Mouse (Mus musculus) gastrocnemius, adult 2 months (tissue): ENCODE measurements around the gene Panx1. TPM values are rescaled to one million over a fixed set of nuclear protein-coding genes. Genes with fewer than 3 reads are reported as not detected.

ENCODE experiments used
- DNase-seq: peaks from one replicate; pipeline ENCODE4 v3.0.0; 2022
- H3K27ac ChIP-seq: fragments of 200-600 bp; 2 replicates; pipeline ENCODE4 v1.8.1; 2022; ENCODE audit warnings: mild to moderate bottlenecking
- H3K4me3 ChIP-seq: fragments of 200-600 bp; 2 replicates; pipeline ENCODE4 v1.8.1; 2022; ENCODE audit warnings: mild to moderate bottlenecking, moderate library complexity
- CTCF ChIP-seq: fragments of 200-600 bp; IDR thresholded peaks from 2 replicates; pipeline ENCODE4 v1.8.1; 2022; ENCODE audit warnings: antibody characterized with exemption, mild to moderate bottlenecking, moderate library complexity
- intact Hi-C: fragments of 180-260 bp; cut with DNase I; formaldehyde crosslinking; loops from one replicate; pipeline ENCODE4 v1.15.1; 2025
- total RNA-seq, 2 experiments: library from RNA; stranded (reverse); gene quantifications; 2 replicates each; pipeline ENCODE4 v1.2.3; 2021

The Panx1 gene
- total RNA-seq, 2 experiments from 2014 or later = 21.2 to 31.0 TPM

DNA sequence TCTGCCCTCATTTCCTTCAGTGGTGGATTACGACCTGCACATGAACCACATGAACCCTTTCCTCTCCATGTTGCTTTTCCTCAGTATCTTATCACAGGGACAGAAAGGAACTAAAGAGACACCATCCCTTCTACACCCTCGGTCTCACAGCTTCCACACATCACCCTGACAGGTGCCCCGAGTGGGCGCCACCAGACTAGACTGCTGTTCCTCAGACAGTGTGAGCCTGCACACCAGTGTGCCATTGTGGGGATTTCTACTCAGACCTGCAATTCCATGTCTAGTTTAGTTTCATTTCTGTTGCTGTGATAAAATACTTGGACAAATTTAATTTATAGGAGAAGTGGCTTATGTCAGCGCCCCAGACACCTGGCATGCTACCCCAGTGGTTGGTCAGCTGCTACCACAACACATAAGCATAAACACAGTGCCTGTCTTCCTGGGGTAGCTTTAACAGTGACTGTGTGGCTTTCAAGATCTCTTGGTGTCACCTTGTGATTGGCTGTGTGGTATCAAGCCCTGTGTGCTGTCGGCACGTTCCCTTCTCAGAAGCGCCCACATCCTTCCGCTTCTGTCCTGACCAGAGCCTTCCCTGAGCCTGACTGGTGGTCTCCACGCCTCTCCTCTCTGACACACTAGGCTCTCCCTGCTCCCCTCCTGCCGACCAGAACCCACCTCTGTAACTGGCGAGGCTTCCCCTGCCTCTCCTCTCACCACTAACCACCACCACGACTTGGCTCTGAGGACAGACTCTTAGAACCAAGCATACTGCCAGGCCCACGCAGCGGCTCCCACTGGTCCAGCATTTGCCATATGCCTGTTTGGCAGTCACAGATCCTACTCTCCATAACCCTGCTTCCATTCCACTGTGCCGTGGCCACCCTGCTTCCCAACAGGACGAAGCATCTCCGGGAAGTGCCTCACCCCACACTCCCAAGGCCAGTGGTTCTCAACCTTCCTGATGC lies 27.2 kb downstream of the Panx1 start:
- no peak for DNase-seq
- intact Hi-C loops = loop anchor here (2.0 to 10.0 kb wide), 3 partner anchors 151 to 246 kb away; partner anchors contain the start of gene 1700012B09Rik
- H3K27ac ChIP-seq = no peak overlapping the region
- H3K4me3 ChIP-seq = no peak overlapping the region
- no peak for TF ChIP-seq CTCF

DNA sequence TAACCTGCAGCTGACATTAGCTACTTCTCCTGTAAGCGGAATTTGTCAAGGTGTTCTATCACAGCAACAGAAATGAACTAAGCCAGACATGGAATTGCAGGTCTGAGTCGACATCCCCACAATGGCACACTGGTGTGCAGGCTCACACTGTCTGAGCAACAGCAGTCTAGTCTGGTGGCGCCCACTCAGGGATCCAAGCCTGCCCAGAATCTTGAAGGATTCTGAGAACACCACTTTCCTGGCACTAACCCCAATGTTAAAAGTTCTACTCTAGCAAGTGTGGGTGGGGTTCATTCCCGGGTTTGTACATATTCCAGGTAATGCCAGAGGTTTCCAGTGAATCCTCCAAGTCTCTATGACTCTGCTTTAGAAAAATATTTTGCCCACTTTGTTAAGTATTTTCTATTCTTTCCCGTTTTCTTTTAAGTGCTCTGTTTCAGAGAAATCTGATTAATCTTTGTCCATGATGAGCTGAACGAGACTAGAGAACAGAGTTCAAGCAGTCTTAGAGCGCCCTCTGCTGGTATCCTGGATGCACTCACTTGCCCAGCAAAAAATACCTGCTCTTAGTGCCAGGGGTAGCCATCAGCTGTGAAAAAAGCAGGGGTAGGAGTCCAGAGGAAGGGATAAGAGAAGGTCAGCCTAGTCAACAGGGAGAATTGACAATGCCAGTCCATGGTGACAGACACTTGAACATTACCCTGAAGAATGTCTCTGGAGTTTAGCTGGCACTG lies 29.9 kb downstream of the Panx1 start:
- TF ChIP-seq CTCF = peak; percentile 94
- Histone ChIP-seq H3K4me3 (no peak overlapping the region), H3K27ac (no peak overlapping the region)
- DNase-seq = peak; percentile 69
- intact Hi-C loops = loop anchor here (5.0 to 10.0 kb wide), 2 partner anchors 191 to 243 kb away; partner anchors contain the start of gene 1700012B09Rik

DNA sequence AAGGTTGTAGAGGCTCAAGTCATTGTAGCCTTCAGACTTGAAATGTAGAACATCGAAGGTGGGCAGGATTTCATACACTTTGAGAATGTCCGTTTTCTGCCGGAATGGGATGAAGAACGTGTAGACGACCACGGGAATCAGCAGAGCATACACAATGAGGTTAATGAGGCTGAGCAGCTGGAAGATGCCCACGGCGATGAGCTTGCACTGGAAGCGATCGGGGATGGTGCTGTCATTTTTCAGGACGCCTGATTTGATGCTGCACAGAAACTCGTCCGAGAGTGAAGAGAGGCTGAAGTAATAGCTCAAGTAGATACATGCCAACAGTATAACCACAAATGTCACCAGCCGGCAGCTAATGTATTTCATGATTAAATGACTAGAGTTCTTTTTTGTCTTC lies 37.7 kb downstream of the Panx1 start:
- DNase-seq = no peak
- Histone ChIP-seq H3K27ac (no peak overlapping the region), H3K4me3 (no peak overlapping the region)
- intact Hi-C loops = no loop called here
- no peak for TF ChIP-seq CTCF

- DNase-seq = no peak
- intact Hi-C loops = no loop called here
- Histone ChIP-seq H3K27ac (no peak overlapping the region), H3K4me3 (no peak overlapping the region)
- no peak for TF ChIP-seq CTCF
Observed at GRCm38 (mm10) chr9:15004298-15004685, 41.0 kb downstream of the Panx1 start.

- H3K4me3 ChIP-seq = no peak overlapping the region
- no peak overlapping the region for H3K27ac ChIP-seq
- intact Hi-C loops = no loop called here
- DNase-seq = no peak
- no peak for TF ChIP-seq CTCF
Observed at GRCm38 (mm10) chr9:15003676-15004297, 41.5 kb downstream of the Panx1 start.

- H3K27ac ChIP-seq = no peak overlapping the region
- no peak overlapping the region for H3K4me3 ChIP-seq
- DNase-seq = no peak
- TF ChIP-seq CTCF = no peak
- intact Hi-C loops = no loop called here
Observed at GRCm38 (mm10) chr9:15002995-15003613, 42.2 kb downstream of the Panx1 start.

- intact Hi-C loops = no loop called here
- no peak for DNase-seq
- no peak overlapping the region for H3K4me3 ChIP-seq
- no peak for TF ChIP-seq CTCF
- no peak overlapping the region for H3K27ac ChIP-seq
Observed at GRCm38 (mm10) chr9:14998790-14999189, 46.5 kb downstream of the Panx1 start.

GRCm38 (mm10) chr9:14997271-14998055 lies 47.8 kb downstream of the Panx1 start:
- intact Hi-C loops = no loop called here

DNA sequence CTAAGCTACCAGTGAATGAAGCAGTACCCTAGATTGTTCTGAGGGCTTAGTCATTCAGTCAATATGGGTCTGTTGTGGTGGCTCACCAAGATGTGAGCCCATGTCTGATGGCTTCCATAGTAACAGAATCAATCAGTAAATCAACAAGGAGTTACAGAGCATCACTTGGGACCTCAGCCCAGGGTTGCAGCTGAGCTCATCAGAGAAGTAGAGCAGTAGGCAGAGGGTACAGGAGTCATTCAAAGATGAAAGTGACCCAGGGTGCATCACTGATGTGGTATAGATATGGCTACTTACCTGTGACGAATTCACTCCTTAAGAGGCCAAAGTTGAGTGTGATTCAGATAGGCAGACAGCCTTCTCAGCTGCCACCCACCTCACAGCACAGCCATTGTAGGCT lies 49.8 kb downstream of the Panx1 start:
- intact Hi-C loops = no loop called here
- no peak for DNase-seq
- Histone ChIP-seq H3K4me3 (no peak overlapping the region), H3K27ac (no peak overlapping the region)
- TF ChIP-seq CTCF = no peak

More at GRCm38 (mm10) chr9:14997271-14998055, 47.8 kb downstream of the Panx1 start:
- no peak for TF ChIP-seq CTCF
- Histone ChIP-seq H3K27ac (no peak overlapping the region), H3K4me3 (no peak overlapping the region)
- peak; percentile 37 for DNase-seq

GRCm38 (mm10) chr9:14988606-14989293 lies 56.5 kb downstream of the Panx1 start:
- no peak for DNase-seq
- intact Hi-C loops = no loop called here
- Histone ChIP-seq H3K4me3 (no peak overlapping the region), H3K27ac (no peak overlapping the region)
- TF ChIP-seq CTCF = no peak

DNA sequence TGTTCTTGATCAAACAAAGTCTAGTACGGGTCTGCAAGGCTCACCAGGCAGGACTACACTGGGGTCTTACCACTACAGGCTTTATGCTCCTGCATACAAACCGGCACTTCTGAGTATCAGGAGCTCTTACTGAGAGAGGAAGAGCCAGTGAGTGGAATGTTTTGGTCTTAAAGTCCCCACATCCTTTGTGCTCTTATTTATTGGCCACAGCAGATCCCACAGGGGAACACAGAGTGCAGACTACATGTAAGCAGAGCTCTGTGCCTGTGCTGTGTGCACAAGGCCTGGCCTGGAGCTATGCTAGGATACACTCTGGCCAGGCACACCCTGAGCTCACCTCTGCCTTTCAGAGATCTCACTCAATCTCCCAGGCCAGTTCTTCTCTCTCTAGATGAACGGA lies 62.1 kb downstream of the Panx1 start:
- H3K27ac ChIP-seq = no peak overlapping the region
- no peak for TF ChIP-seq CTCF
- DNase-seq = no peak
- no peak overlapping the region for H3K4me3 ChIP-seq
- intact Hi-C loops = no loop called here
